Mouse (Mus musculus) leukemia stem cell, adult 10-12 weeks (primary cell): ENCODE data around the gene Dnaic2. TPM values are rescaled to one million over a fixed set of nuclear protein-coding genes. Genes with fewer than 3 reads are reported as not detected.

Source experiments
- polyA plus RNA-seq: library from polyadenylated mRNA; stranded (reverse); fragments of >175 nt; gene quantifications from 2 replicates; pipeline ENCODE4 v1.2.3, GENCODE M21; 2012; ENCODE audit warnings: low replicate concordance

Gene Dnaic2
- polyA plus RNA-seq: 0.06 TPM in 1 of 2 replicates, not detected in the other

GRCm38 (mm10) chr11:114726965-114727825 is at the start of gene Dnaic2:
TSS of gene Dnaic2 (plus strand) at chr11:114727408.

GRCm38 (mm10) chr11:114764820-114765818 is 37.9 kb downstream of the Dnaic2 start, which contains the start of gene Kif19a:
TSS of gene Kif19a (plus strand) at chr11:114765388.

GRCm38 (mm10) chr11:114795848-114796322 is 68.7 kb downstream of the Dnaic2 start, which contains the start of gene Btbd17:
TSS of gene Btbd17 (minus strand) at chr11:114795945.

GRCm38 (mm10) chr11:114798624-114799023 is 71.4 kb downstream of the Dnaic2 start, which contains the start of gene Gpr142:
TSS of gene Gpr142 (plus strand) at chr11:114798924.

Other genes with a start within 250 kb of the Dnaic2 start
- 61.7 and 73.9 TPM in 2 replicates for gene Rpl38, start 58.9 kb upstream of the Dnaic2 start, polyA plus RNA-seq
- 5.6 and 6.9 TPM in 2 replicates for gene Ttyh2, start 52.0 kb upstream of the Dnaic2 start, polyA plus RNA-seq
- gene Kif19a, start 38.0 kb downstream of the Dnaic2 start, polyA plus RNA-seq: 1.7 and 2.3 TPM in 2 replicates
- not detected in 2 replicates for gene Btbd17, start 68.5 kb downstream of the Dnaic2 start, polyA plus RNA-seq
- gene Gpr142, start 71.5 kb downstream of the Dnaic2 start, polyA plus RNA-seq: 0.27 TPM in 1 of 2 replicates, not detected in the other
- 0.29 and 1.8 TPM in 2 replicates for gene Gprc5c, start 123.7 kb downstream of the Dnaic2 start, polyA plus RNA-seq
- 1.1 and 1.4 TPM in 2 replicates for gene Cd300a, start 162.6 kb downstream of the Dnaic2 start, polyA plus RNA-seq
- 0.19 and 0.37 TPM in 2 replicates for gene Cd300lb, start 207.0 kb downstream of the Dnaic2 start, polyA plus RNA-seq
- not detected in 2 replicates for gene Cd300c, start 241.7 kb downstream of the Dnaic2 start, polyA plus RNA-seq